Mouse (Mus musculus) spleen, adult 2 months (tissue): ENCODE data around the gene D430019H16Rik.

Source experiments
- CTCF ChIP-seq: fragments of 200-500 bp; IDR thresholded peaks from 2 replicates; pipeline ENCODE4 v1.5.1; 2011; ENCODE audit warnings: mild to moderate bottlenecking, inconsistent platforms; ENCODE audit not compliant: insufficient read depth, insufficient read length, insufficient replicate concordance; ENCODE audit errors: extremely low read depth
- POLR2A ChIP-seq: fragments of 200-500 bp; IDR thresholded peaks from 2 replicates; pipeline ENCODE4 v1.6.1; 2011; ENCODE audit warnings: low read depth, low read length, inconsistent platforms

GRCm38 (mm10) chr12:105449239-105449638 is 4.4 kb upstream of the D430019H16Rik start:
- TF ChIP-seq CTCF (no peak), POLR2A (no peak)
